Mouse (Mus musculus): ENCODE results near the gene Msh5.

The Msh5 gene

DNA sequence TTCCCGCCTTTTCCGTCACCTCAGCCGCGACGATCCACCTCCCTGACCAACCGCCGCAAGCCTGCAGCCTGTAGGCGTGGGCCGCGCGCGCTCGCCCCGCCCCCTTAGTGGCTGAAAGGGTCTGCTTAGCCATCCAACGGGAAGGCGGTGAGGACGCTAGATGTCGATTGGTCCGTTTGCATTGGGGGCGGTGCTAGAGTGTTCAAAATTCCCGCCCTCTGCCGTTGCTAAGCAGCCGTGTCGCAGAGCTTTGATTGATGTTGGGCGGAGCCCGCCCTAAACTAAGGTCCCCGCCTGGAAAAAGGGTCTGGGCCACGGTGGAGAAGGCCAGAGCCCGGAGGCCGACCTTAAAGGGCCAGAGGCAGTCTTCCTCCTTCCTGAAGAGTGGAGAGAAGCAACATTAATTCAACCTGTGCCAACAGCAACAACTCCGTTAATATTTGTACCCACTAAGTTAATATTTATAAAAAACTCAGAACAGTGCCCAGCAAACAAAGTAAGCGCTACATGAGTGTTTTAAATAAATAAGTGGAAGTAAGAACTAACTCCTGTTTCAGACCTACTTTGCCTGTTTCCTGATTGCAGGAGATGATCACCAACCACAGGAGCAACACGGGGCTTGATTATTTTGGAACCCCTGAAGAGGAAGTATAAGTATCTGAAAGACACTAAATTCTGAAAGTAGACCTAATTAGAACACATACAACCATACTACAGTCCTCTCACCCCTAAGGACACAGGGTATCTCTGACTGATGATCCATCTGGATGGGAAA lies at the start of gene Msh5:
TSS of gene Msh5 (minus strand) at position 65 of the 775 bp plus-strand sequence.
- DNase-seq = peak; percentile 88

DNA sequence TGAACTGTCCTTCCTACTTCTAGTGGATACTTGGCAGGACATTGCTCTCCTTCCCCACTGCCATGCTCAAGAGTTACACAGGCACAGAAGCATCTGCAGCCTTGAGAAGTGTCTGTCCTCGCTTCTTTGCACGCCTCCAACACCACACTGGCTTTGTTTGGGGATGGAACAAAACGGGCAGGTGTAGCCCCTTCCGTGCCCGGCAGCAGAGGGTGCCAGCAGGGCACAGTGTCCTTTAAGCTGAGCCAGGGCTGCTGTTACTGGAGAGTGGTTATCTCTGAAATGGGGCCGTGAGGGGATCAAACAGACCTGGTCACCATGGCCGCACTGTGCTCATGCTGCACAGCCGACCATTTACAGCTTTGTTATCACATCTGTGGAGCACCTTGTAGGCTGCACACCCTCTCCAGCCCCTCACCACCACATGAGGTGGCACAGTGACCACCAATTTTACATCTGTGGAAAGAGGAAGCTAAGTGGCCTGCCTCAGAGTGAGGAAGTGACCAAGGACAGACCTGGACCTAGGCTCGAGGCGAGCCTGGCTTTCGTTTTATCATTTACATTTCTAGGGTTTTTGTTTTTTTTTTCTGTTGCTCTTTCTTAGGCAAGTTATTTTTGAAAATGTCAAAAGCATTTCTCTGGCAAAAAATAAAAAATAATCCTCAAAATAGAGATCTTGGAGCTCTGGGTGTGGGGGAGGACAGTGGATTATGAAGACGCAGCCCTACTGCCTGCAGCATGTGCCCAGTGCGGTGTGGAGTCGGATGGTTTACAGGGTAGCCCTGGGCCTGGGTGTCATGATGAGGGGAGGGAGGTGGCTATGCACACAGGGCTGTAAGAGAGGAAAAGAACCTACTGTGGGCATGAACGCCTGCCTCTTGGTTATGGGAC lies 48.2 kb upstream of the Msh5 start:
- DNase-seq = no peak

DNA sequence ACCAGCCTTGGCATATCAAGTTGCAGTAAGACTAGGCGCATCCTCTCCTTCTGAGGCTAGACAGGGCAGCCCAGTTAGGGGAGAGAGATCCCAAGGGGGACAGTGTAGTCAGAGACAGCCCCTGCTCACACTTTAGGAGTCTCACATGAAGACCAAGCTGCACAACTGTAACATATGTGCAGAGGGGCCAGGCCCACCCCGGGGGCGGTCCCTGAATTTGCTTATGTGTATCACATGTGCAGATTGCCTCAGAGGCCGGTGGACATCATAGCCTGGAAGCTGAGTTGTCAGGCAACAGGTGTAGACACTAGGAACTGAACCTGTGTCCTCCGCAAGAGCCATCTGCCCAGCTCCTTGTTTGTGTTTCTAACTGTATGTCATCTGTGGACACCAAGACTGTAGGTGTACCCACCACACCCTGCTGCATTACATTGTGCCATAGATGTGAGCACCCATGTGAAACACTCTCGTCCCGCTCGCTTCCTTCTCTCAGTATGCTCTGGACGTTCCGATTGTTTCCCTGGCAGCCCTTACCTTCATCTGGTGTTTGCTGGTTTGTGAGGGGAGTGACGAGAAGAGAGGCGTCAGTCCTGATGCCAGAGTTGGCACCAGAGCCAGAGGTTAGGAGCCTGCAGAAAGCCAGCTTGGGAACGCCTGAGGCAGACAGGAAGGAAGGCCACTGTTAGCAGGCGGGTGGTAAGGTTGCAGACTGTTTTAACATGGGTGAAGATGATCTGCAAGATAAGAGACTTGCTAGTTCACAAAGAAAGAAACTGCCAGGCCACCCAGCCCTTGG lies 46.1 kb upstream of the Msh5 start:
- no peak for DNase-seq

DNA sequence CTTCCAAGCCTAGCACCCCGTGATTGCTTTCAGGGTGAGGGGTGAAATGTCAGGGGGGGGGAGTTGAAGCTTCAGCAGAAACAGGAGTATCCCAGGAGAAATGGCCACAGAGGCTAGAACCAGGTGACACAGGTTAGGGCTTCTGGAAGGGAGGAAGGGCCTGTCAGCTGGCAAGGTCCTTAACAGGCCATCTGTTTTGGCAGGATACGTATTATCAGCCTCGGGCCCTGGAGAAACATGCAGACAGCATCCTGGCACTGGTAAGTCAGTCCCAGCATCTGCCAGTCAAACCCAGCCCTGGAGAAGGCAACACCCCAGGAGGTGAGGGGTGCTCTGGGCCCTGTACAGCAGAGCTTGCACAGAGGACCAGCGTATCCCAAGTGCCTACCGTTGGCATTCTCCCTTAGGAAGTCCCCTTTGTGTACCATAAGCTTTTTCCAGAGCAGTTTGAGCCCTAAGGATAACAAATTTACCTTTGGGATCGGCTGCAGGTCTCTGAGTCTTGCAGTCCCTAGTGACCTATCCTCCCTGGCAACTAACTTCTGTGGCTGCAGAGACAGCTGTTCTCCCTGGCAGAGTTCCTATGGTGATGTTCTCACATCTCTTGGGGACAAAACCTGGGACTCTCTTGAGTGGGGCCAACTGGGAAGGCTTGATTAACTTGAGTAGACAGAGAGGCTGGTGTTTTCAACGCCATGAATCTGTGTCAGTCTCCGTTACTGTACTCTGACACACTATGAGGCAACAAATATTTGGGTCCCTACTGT lies 43.8 kb upstream of the Msh5 start:
- DNase-seq = no peak

DNA sequence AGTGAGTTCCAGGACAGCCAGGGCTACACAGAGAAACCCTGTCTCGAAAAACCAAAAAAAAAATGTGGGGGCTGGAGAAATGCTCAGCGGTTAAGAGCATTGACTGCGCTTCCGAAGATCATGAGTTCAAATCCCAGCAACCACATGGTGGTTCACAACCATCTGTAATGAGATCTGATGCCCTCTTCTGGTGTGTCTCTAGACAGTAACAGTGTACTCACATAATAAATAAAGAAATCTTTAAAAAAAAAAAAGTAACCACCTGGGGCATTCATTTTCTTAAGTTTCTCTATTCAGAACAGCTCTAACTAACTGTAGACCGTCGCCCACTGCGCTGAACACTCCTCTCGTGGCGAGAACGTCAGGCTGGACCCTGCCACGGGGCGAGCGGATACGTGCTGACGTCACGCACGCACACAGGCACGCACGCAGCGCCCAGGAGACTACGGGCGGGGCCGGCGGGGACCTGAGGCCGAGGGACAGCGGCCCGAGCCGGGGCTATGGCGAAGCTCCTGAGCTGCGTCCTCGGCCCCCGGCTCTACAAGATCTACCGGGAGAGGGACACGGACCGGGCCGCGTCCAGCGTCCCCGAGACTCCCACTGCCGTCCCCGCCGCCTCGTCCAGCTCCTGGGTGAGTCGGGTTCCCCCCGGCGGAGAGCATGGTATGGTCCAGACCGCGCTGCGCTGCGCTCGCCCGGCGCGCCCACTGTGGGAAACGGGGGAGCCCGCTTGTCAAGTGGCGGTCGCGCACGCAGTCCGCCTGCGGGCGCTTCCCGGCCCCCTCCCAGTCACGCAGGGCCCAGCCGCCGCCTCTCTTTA lies 42.5 kb upstream of the Msh5 start, which contains the start of gene Abhd16a:
TSS of gene Abhd16a (plus strand) at position 439 of the 820 bp plus-strand sequence.
- peak; percentile 97 for DNase-seq

DNA sequence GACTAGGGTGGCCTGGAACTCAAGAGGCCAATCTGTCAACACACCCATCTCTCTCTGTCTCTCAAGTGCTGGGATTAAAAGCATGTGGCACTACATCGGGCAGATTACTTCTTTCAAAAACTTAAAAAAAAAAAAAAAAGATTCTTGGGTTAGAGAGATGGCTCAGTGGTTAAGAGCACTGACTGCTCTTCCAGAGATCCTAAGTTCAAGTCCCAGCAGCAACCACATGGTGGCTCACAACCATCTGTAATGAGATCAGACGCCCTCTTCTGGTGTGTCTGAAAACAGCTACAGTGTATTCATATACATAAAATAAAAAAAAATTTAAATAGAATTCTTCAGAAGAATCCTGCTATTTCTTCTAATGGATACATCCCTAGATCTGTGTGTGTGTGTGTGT lies 41.6 kb upstream of the Msh5 start:
- no peak for DNase-seq

DNA sequence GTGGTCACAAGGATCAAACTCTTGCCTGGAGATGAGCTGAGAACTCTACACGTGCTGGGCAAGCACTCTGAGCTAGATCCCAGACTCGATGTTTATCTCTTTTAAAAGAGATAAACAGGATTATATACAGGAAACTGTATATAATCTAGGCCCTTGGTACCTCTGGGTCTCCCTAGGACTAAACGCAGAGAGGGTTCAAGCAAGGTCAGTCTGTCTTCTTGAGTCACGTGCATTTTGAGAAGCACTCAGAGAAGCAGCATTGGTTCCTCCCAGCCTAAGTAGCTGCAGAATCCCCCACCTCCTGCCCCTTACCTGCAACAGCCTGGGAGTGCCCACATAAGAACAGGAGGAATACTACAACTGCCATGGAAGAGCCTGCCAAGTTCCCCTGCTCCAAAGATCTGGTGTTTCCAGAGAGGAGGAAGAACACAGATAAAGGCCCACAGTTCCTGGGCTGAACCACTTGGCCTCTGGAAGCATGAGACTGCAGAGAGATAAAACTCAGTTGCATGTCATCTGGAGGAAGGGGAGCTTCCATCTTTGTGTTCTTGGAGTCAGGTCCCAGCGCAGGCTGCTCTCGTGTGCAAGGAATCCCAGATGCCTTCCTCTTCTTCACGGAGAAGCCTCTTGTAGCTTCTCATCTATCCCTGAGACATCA lies 38.8 kb upstream of the Msh5 start, which contains the start of gene Ly6g6f:
TSS of gene Ly6g6f (minus strand) at position 403 of the 658 bp plus-strand sequence.
- no peak for DNase-seq

DNA sequence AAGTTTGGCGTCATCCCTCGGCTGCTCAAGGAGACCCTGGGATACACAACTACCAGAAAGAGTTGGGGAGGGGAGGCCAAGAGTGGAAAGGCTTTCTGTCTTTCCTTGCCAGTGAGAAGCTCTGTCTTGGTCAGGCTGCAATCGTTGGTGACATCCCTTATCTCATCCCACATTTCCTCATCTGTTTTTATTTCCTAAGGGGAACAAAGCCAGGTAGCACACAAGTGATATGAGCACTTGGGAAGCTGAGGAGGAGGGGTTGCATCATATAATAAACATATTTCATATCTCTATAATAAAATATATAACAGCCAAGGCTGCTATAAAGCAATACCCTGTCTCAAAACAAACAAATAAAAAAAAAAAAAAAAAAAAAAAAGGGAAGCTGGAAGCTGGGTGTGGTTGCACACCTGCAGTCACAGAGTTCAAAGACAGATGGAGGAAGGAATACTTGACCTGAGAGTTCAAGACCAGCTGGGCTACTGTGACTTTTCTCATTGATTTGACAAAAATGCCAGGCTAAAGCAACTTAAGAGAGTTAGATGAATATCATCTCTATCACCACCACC lies 37.5 kb upstream of the Msh5 start:
- no peak for DNase-seq

DNA sequence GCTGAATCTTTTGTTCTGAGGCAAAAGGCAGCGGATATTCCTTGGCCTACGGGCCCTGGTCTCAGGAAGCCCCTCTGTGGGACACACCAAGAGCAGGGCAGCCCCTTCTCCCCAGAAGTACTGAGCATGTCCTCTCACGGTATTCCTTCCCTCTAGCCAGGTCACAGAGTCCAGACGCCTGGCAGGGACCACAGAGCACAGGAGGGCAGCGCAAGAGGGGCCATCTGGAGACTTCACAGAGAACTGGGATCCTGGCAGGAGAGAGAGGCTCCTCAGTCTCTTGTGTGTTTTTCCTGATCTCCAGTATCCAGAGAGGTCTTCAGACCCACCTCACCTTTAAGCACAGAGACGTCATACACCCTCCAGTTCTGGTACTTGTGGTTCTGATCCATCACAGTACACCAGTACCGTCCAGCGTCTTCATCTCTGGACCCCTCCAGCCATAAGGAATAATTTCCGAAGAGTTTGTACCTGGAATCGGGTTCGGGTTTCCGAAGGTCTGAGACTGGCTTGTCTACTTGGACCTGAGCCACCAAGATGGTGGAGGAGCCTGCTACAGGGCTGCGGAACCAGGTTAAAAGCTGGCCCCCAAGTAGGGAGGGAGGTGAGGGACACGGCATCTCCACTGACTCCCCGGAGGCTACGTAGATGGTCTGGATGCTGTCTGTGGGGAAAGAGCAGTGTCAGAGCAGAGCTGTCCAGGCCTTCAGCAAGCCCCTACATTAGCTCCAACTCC lies 36.5 kb upstream of the Msh5 start:
- DNase-seq = no peak

DNA sequence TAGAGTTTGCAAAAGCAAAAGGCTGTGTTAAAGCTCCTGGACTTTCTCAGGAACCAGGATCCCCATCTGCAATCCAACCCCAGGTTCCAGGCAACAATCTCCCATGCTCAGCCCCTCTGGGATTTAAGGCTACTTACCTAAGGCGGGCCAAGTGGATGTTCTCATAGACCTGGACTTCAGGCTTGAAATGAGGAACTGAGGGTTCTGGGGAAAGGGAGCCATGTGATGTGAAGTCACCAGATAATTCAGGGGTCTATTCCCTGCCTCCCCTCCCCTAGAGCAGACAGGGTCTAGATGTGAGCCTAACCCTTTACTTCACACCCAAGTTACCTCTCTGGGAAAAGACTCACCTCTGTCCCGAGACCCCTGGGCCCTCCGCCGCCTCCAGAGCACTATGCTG lies 34.2 kb upstream of the Msh5 start:
- DNase-seq = no peak

DNA sequence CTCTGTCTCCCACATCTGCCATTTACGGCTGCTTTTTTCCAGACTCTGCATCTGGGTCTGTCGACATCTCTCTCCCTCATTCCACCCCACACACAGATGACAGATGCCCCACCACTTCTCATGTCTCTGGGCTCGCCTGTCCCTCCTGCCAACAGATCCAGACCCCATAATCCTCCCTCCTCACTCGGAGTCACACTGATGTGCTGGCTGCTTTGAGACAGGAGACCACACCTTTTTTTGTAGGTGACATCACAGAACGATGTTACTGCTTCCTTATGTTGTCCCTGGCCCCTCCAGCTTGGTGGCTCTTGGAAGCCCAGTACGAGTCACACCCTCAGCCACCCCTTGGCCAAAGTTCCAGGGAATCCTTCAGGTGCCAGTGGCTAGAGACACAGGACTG lies 33.7 kb upstream of the Msh5 start:
- DNase-seq = no peak

DNA sequence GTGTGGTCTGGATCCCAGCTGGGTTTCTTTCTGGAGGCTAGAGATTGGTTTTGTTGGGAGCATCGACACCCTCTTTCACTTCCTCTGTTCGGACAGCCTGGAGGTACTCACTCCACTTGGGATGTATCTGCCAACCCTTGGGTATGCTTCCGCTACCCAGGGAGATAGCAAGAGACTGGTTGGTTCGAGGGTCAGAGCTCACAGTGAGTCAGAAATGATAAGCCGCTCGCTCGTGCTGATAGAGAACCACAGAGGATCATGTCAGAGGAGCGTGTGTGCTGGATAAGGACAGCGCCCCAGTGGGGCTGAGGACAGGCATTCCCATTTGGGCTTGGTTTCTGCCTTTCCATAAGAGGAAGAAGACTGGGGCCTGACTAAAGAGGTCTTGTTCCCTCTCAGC lies 33.2 kb upstream of the Msh5 start:
- DNase-seq = no peak

DNA sequence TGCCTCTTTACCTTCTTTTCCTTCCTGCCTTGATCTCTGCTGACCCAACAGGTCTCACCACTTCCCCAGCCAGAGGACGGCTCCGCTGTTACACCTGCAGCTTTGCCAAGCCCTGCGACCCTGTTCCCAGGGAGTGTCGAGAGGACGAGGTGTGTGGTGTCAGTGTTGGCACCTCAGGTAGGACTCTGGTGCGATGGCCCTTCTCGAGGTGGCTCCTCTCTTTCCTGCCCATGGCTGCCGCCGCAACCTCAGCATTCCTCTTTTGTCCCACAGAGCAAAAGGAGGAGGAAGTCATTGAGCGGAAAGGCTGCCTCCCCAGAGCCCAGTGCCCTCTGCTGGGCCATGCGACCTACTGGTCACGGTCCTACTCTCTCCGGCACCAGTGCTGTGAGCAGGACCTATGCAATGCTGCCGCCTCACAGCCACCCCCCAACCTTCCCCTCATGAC lies 31.3 kb upstream of the Msh5 start, which contains the start of gene Ly6g6d:
TSS of gene Ly6g6d (minus strand) at position 280 of the 448 bp plus-strand sequence.
- no peak for DNase-seq

DNA sequence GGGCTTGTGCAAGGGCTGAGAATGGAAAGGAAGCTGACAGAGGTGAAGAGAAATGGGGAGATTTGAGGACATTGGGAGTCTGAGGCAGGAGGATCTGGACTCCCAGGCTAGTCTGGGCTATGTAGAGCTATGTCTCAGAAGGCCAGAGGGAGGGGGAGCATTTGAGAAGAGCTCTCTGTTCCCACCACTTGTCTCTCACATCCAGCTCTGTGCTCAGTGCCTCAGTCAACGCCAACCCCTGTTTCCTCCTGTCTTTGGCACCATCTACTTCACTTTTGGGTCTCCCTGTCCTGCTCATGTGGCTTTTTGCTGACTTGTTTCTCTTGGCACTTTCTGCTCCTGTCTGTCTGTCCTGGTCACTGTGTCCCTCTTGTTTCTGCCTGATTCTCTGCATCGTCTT lies 30.7 kb upstream of the Msh5 start:
- no peak for DNase-seq

DNA sequence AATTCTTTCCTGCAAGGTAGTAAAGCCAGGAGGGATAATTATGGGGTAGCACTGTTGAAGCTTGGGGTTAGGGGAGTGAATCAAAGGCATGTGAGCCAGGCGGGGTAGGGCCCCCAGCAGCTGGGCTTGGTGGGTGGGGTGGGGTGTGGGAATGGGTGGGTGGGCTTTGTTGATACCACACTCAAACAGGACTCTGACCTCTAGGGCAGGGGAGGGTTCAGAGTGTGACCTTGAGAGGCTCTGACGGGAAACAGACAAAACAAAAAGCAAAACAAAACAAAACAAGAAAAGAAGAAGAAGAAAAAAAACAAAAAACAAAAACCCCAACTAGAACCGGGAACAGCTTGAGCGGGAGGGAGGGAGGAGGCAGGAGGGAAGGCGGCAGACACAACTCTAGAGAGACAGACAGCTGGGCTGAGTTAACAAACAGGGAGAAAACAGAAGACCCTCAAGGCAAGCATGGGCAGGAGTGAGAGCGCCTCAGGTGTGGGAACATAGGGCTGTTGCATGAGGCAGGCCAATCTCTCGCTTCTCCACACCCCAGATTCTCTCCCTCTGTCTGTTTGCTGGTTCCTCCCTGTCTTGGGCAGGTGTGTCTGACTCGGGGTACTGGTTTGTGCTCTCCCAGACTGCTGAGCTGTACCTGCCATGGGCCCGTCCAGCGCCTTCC lies 30.1 kb upstream of the Msh5 start, which contains the start of gene Ly6g6e:
TSS of gene Ly6g6e (plus strand) at position 396 of the 670 bp plus-strand sequence.
- no peak for DNase-seq

DNA sequence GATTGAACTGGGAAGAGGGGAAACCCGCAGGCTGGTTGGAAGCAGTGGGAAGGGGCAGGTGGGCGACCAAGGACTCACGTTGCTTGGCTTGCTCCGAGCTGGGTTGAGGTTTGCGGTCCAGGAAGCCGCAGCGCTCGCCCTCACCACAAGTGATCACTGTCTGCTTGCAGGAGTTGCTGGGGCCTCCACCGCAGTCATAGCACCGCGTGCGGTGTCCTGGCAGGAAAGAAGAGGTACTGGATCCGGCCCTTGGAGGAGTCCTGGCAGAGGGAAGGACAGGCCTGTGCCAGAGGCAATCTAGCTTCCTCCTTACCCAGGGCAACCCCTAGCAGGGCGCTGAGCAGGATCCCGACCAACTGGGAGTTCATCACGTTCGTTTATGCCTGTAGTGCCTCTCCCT lies 27.6 kb upstream of the Msh5 start:
- DNase-seq = no peak

DNA sequence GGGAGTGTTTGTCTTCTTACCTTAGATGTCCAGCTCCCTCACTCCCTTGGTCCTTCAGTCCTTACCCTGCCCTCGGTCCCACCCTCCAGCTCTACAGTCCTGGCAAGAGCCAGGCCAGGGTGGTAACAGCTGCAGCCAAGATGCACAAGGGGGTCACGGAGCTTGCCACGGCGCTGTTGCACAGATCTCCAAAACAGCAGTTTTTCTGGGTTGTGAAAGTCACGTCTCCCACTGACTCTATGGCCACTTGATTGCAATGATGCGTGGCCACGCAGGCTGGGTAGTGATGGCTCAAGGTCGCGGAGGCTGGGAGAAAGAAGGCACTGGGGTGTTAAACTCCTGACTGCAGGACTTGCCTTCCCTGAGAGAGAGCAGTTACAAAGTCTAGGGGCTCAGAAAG lies 24.9 kb upstream of the Msh5 start:
- no peak for DNase-seq

DNA sequence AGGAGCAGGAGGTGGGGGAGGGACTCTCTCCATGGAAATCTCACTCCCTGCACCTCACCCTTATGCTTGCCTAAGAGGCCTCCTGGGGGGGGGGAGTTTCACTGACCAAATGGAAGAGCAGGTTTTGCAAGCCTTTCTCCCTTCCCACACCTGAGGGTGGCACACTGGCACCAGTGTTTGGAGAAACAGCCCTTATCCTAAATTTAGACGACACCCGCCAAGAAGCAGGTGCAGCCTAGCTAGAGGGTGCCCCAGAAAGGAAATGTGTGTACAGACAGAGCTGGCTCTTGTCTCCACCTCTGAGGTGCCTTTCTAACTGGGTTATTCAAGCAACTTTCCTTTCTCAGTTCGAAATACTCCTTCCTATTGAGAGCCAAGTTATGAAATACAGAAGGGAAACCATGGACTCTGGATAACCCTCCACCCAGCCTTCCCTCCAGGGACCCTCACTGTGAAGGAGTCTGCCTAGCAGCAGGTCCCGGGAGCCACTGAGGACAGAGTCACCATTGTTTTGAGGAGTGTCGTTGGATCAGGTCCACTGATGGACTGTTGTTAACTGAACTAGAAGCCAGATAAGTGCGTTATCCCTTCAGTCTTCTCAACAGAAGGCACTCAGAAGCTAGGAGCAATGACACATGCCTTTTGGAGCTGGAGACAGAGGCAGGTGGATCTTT lies 24.1 kb upstream of the Msh5 start:
- no peak for DNase-seq

Measured in right cerebral cortex, postnatal 25 days (tissue).